Mouse (Mus musculus): Measurements from ENCODE around the gene Grn.
"Not testable (repeated sequence)": the region's sequence is repeated elsewhere in the genome, so short reads cannot be mapped to it uniquely, and the experiment has no call there.

Gene Grn

DNA sequence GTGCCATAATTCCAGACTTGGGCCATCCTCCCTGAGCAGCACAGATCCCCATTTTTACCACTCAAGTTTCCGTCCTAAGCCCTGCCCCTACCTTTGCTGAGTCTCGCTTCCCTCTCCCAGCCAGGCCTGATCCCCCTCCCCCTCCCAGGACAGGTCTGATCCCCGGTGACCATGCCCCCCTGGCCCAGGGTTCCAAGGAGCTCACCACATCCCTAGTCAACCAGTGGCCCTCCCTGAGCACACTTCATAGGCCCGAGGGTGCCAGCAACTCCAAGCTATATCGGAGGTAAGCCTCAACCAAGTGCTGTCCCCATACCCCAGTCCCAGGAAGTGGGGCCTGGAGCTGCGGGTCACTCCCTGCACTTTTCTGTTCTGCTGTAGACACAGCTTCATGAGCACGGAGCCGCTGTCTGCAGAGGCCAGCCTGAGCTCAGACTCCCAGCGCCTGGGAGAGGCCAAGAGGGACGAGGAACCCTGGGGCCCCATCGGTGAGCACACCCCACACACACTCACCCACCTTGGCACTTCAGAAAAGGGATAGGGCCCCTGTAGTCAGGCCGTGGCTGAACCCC is 29.5 kb upstream of the Grn start:
- in situ Hi-C loops (cut with MboI, MseI): loop anchor here in 1 of 2 experiments (10.0 kb wide), 1 partner anchor 106 kb away; the partner anchor contains the start of gene Atxn7l3

DNA sequence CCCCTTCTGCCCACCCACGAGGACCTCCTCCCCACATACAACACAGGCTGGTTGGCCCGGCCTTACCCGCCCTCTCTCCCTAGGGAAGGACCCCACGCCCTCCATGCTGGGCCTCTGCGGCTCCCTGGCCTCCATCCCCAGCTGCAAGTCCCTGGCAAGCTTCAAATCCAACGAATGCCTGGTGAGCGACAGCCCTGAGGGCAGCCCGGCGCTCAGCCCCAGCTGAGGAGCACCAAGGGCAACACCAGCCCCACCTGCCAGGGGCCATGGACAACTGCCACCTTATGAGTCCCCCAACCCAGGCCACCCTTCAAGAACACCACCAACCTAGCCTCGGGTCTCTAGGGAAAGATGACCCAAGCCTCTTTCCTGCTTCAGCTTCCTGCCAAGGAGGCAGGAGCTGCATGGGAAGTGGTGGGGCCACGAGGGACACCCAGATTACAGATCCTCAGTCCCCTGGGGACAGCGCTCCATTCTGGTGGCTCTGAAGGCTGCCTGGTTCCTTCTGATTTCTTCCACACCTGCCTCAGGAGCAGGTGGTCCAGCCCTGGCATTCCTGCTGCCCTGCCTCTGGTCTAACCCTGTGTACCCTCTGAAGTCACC is 28.1 kb upstream of the Grn start:
- in situ Hi-C loops (cut with MboI, MseI): loop anchor here in 1 of 2 experiments (10.0 kb wide), 1 partner anchor 107 kb away; the partner anchor contains the start of gene Atxn7l3

DNA sequence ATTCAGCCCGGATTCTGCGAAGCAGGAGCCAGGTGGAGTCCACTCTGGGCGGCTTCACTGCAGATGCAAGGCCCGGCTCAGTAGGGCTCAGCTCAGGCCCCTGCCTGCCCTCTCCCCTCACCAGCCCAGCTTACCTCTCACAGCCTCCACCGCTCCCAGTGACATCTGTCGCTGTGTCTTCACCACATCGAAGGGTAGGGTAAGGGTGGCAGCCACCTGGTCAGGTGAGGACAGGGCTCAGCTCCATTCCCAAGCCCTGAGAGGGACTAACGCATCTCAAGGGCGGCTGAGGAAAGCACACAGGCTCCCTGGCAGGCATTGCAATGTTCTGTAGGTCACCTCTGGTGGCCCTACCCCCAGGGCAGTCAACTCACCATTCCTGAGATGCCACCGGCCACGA is 26.5 kb upstream of the Grn start:
- in situ Hi-C loops (cut with MboI, MseI): loop anchor here in 1 of 2 experiments (10.0 kb wide), 1 partner anchor 109 kb away; the partner anchor contains the start of gene Atxn7l3

DNA sequence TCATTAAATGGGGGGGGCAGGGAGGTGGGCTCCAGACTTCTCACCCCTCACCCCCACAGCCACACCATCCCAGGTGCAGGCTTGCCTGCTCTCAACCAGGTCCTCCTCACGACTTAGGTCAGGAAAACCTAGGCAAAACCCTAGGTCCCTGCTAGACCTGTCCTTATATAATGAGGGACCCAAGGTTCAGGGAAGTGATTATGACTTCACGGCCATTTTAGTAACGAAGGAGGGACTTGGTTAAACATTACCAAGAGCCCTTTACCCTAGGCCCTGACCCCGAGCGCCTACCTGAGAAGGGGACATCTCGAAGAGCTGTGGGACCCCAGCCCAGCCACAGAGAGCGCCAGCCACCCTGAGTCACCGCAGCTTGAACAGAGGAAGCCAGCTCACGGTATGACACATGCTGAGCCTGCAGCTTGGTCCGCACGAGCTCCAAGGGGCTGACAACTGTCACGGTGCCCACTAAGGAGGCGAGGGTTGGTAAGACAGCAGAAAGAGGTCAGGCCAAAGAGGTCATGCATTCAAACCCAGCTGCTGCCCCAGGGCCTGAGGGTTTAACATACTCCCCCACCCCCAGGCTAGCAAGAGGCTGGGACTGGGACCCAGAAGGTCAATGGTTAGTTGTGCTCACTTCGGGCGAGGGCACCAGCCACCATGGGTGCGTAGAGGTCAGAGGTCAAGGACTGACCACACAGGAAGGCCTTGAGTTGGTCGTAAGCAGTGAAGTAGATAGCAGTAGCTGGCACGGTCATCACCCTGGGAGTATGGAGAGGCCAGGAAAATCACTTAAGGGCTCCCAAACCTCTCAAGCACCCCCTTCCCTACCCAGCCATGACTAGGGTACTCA is 25.7 kb upstream of the Grn start:
- in situ Hi-C loops (cut with MboI, MseI): loop anchor here in 1 of 2 experiments (10.0 kb wide), 1 partner anchor 110 kb away; the partner anchor contains the start of gene Atxn7l3

DNA sequence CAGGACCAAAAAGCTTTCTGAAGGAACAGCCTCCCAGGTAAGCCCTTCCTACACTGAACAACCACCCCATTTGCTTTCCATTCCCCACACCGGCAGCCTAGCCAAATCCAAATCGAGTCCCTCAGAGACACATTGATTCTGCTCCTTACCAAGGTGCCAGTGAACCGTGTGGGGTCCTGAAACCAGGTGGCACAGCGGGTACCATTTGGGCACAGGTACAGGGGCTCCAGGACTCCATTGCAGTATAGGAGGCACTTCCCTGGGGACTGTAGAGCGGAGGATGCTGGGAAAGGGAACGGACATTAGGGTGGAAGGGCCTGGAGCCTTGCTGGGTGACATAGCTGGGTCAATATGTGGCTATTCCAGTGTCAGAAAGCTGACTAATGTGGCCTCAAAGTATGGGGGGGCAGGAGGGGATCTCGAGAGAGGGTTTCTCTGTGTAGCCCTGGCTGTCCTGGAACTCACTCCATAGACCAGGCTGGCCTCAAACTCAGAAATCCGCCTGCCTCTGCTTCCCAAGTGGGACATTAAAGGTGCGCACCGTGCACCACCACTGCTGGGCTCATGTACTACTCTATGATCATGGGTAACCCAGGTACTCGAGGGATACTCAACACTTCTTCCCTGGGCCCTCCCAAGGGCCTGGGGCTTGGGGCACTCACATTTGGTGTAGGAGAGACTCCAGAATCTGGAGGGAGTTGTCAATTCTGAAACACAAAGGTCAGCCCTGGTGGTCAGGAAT is 24.4 kb upstream of the Grn start:
- in situ Hi-C loops (cut with MboI, MseI): loop anchor here in 1 of 2 experiments (10.0 kb wide), 1 partner anchor 111 kb away; the partner anchor contains the start of gene Atxn7l3

DNA sequence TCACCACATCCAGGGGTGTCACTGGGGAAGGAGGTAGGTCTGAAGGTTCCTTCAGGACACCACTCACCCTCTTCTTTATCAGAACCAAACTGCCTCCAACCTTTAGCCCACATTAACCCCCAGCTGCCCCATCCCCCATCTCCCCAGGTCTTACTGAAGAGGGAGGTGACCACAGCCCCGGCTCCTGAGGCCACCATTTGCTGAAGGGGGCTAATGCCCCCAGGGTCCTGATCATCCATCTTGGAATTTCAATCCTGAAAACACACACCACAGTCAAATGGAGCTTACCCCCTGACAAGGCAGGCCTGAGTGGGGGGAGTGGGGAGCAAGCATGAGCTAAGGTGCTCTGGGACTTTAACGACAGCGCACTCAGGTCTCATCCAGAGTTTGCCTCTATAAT is 23.7 kb upstream of the Grn start:
- in situ Hi-C loops (cut with MboI, MseI): loop anchor here in 1 of 2 experiments (10.0 kb wide), 1 partner anchor 112 kb away; the partner anchor contains the start of gene Atxn7l3

DNA sequence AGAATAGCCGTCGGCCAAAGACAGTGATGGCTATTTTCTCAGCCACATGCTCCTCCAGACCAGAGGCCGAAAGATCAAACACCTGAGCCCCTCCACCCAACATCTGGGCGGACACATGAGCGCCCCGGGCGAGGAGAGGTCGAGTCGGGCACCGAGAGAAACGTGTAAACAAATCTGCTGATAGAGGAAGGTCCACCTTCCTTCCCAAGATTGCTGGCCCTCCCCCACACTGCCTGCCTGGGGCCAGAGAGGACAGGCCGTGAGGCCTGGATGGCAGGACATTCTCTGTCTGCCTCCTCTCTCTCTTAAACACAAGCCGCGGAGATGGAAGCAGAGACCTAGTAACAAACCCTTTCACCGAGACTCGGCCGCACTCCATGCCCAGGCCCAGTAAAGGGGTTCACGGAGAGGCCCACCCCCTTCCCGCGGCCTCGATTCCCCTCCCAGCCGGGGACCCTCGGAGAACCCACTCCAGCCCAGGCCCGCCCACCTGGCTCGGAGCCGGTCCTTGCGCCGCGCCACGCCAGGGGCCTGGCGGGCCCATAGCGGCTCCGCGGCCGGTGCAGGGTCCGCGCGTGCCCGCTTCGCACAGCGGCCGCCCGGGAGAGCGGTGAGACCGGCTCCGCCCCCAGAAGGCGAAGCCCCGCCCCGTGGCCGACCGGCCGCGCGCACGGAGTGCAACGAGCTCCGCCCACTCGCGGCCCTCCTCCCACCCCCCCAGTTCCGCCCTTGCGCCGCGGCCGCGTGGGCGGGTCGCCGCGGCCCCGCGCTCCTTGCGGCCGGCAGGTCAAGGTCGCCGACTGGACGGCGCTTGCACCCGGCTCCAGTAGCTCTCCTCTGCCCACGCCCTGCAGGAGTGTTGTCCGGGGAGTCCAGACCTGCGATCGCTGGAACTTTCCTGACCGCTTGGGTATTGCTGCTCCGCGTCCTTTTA is 22.9 kb upstream of the Grn start:
- in situ Hi-C loops (cut with MboI, MseI): loop anchor here in 1 of 2 experiments (10.0 kb wide), 1 partner anchor 112 kb away; the partner anchor contains the start of gene Atxn7l3

DNA sequence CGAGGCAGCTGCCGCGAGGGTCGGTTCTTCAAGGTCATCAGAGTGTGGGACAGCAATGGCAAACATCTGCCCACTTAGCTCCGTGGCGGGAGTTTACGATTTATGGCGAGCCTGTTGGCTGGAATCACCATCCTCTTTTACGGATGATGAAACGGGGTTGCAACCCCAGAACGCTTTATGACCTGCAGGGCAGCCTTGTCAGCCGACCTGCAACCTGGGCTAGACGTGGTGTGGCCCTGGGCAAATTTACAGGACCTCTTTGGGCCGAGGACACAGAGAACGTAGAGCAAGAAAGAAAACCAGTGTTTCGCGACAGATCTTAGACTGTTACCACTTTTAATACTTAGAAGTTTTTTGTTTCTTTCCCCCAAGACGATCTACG is 22.3 kb upstream of the Grn start, which contains the start of gene Slc25a39:
TSS of gene Slc25a39 (minus strand) at position 113 of the 382 bp plus-strand sequence.
- in situ Hi-C loops (cut with MboI, MseI): loop anchor here in 1 of 2 experiments (10.0 kb wide), 1 partner anchor 113 kb away; the partner anchor contains the start of gene Atxn7l3

DNA sequence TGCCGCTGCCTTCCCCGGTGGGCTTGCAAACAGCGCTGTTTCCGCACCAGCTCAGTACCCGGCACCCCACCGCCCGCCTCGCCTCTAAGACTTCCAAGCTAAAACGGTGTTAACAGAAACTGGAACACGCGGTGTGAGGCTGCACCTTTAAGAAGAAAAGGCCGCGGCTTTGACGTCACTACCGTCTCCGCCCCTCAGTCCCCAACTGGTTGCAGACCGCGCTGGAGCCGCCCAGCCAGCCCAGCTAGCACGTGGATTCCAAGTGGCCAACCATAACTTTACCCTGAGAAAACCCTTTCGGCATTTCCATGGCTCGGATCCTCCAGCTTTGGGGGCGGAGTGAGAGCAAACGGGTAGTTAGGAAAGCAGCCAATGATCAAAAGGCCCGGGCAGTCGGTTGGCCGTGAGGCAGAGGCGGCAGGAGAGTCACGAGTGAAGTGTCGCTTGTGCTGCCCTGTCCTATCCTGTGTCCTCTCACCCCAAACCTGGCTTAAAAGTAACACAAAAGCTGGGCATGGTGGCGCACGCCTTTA is 21.7 kb upstream of the Grn start:
- in situ Hi-C loops (cut with MboI, MseI): loop anchor here in 1 of 2 experiments (10.0 kb wide), 1 partner anchor 114 kb away; the partner anchor contains the start of gene Atxn7l3

DNA sequence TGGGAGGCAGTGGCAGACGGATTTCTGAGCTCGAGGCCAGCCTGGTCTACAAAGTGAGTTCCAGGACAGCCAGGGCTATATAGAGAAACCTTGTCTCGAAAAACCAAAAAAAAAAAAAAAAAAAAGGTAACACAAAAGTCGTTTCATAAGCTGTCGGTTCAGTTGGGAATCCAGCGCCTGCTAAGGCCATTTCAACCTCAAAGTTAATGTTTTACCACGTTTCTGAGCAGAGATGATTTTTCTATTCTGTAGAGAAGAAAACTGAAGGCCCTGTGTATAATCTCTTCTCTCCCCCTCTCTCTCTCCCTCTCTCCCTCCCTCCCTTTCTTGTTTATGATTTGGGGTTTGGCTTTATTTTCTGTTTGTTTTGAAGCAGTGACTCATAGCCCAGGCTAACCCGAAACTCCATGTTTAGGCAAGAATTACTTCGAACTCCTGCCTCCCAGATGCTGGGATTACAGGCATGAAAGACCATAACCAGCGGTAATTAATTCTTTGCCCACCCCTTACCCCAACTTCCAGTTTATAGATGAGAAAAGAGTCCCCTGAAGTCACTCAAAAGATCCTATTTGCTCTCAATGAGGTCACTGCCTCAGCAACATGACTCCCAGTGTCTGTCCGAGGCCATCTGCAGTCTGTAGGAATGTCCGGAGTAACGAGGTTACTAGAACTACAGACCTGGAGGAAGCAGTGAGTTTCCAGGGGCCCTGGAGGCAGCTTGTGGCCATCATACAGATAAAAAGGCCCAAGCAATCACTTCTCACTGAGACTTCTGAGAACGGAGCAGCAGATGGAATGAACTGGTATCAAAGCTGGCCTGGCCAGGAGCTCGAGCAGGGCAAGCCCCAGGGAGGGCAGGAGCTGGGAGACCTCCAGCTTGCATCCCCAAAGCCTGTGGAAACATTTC is 21.0 kb upstream of the Grn start:
- in situ Hi-C loops (cut with MboI, MseI): loop anchor here in 1 of 2 experiments (10.0 kb wide), 1 partner anchor 114 kb away; the partner anchor contains the start of gene Atxn7l3

DNA sequence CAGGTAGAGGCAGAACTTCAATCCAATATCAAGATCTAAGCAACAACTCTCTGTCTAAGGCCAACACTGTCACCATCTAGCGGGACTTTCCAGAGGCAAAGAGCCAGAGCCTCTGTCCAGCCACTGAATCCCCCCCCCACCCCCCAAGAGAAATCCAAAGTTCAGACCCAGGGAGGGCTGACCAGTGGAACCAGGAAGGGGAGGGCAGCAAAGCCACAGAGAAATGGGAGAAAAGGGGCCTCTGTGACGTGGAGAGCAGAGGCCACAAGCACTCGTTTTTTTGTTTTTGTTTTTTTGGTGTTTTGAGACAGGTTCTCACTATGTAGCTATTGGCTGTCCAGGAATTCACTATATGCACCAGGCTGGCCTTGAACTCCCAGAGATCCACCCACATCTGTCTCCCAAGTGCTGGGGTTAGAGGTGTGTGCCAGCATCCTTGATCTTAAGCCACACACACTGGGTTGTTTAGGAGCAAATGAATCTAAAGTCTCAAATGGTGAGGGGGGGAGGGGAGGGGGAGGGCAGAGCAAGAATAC is 20.3 kb upstream of the Grn start:
- in situ Hi-C loops (cut with MboI, MseI): loop anchor here in 1 of 2 experiments (10.0 kb wide), 1 partner anchor 115 kb away; the partner anchor contains the start of gene Atxn7l3

DNA sequence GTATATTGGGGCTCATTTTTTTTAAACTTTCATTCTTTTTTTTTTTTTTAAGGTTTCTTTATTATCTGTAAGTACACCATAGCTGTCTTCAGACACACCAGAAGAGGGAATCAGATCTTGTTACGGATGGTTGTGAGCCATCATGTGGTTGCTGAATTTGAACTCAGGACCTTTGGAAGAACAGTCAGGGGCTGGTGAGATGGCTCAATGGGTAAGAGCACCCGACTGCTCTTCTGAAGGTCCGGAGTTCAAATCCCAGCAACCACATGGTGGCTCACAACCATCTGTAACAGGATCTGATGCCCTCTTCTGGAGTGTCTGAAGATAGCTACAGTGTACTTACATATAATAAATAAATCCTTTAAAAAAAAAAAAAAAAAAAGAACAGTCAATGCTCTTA is 19.8 kb upstream of the Grn start:
- in situ Hi-C loops (cut with MboI, MseI): not testable (repeated sequence)

DNA sequence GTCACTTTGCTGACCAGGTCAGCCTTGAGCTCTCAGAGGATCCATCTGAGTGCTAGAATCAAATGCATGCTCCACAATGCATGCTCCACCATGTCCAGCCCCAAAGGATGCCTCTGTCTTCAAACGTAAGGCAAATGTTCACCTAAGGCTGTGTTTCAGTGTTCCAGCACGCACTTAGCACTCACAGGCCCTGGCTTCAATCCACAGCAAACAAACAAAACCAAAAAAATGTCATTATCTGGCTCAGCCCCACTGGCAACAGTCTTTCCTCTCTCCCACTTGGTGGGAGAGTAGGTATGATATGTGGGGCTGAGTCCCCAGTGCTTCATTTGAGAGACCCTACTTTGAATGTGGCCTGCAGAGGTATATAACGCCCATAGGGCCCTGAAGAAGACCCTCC is 19.1 kb upstream of the Grn start:
- in situ Hi-C loops (cut with MboI, MseI): no loop called here

DNA sequence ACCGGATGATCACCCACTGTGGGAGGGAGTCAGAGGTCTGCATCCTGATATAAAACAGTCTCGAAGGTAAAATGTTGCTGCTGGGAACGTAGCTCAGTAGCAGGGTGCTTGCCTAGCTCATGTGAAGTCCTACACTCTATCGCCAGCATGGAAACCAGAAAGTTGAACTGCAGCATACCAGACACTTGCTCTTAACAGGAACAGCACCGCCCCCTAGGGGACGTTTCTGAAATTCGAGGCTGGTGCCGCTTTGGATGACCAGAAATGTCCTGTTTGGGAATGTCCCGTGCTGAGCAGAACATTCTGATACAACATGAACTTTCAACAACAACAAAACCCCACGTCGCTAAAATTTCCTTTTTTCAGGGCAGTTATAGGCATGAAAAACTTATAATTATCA is 18.4 kb upstream of the Grn start:
- in situ Hi-C loops (cut with MboI, MseI): no loop called here

DNA sequence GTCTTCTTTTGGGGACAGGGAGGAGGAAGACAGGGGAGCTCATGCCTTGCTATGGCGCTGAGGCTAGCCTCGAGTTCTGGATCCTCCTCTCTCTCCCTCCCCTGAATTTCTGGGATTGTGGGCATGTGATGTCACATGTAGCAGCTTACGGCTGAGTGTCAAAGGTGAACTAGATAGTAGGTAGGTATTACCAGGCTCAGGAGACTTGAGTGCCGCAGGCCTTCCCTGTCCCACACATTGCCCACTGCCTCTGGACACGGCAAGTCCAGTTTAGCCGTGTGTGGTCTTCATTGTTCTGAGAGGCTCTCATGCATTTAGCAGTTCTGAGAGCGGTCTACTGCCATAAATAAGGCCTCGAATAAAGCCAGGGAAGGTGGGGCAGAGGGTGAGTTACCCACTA is 17.1 kb upstream of the Grn start:
- in situ Hi-C loops (cut with MboI, MseI): no loop called here

DNA sequence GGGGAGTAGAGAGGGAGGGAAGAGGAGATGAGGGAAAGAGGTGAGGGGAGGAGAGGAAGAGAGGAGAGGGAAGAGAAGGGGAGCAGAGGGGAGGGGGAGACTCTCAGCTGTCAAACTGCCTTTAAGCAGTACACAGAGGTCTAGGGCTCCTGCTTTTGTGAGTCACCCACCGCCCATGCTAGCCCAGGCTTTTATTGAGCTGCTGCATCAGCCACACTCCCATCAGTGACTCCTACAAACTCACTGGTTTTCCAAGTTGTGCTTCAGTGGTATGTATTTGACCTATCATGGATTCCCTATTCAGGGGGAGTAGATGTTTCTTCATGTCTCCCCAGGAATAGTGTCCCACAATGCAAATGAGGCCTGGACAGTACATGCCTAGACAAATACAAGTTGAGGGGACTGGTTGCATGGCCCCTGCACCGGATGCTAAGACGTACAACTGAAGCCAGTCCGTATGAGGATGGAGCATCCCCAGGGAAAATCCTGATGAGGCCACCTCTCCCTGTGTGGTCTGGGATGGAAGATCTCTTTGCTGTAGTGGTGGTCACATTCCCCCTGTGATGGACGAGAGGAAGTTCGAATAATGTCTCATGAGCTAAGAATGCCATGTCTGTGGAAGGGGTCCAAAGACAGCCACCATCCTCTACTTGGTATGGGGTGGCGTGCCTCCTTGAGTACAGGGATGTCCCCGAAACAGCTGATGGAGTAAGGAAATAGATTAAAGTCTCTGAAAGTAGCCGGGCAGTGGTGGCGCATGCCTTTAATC is 14.9 kb upstream of the Grn start:
- in situ Hi-C loops (cut with MboI, MseI): no loop called here

DNA sequence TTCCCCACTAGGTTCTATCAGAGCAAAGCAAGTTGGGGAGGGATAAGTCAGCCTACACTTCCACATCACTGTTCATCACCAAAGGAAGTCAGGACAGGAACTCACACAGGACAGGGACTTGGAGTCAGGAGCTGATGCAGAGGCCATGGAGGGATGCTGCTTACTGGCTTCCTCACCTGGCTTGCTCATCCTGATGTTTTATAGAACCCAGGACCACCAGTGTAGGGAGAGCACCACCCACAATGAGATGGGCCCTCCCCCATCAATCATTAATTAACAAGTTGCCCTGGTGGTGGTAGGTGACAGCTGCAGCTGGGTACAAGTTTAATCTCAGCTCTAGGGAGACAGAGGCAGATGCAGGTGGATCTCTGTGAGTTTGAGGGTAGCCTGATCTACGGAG is 13.0 kb upstream of the Grn start:
- in situ Hi-C loops (cut with MboI, MseI): no loop called here
